Mouse (Mus musculus): ENCODE measurements at regions not wholly inside any gene's neighbourhood (a gene's known extent, or its start where the extent isn't known, plus 50 kb on each side); places are given as distances from the start of the nearest gene placed in this dataset.

GRCm38 (mm10) chr15:93848830-93849229 lies 253.1 kb upstream of the Prickle1 start:
- Histone ChIP-seq H3K27ac (no peak overlapping the region), H3K9ac (replicated peaks; ENCODE audit: low read length) (no peak overlapping the region), H3K27me3 (ENCODE audit: insufficient read depth, low read length) (no peaks in the 10 kb centered on the region), H3K4me1 (ENCODE audit: insufficient read depth, low read length) (no peaks in the 10 kb centered on the region), H3K9me3 (ENCODE audit: low read length) (no peaks in the 10 kb centered on the region), H3K4me3 (ENCODE audit: low read length) (no peak overlapping the region), H3K36me3 (ENCODE audit: insufficient read depth, low read length) (no peaks in the 10 kb centered on the region), H3K4me2 (ENCODE audit: low read depth, low read length) (no peak overlapping the region)
- no peak for TF ChIP-seq CTCF (IDR thresholded peaks at IDR 0.05; ENCODE audit: low read depth)
- WGBS = 98% methylated on average over 4 of the region's 4 CpGs
- DNase-seq (ENCODE audit: low spot score) (no peak), ATAC-seq (no peak)

- 89% methylated on average over 4 of the region's 4 CpGs for WGBS
- no peak for DNase-seq (ENCODE audit: low spot score)
These were observed 251.1 kb upstream of the Prickle1 start for GRCm38 (mm10) chr15:93846797-93847196.

GRCm38 (mm10) chr15:93845801-93846200 lies 250.1 kb upstream of the Prickle1 start:
- Histone ChIP-seq H3K4me3 (ENCODE audit: low read length) (no peak overlapping the region), H3K27ac (no peak overlapping the region), H3K27me3 (ENCODE audit: insufficient read depth, low read length) (no peaks in the 10 kb centered on the region), H3K36me3 (ENCODE audit: insufficient read depth, low read length) (no peaks in the 10 kb centered on the region), H3K4me2 (ENCODE audit: low read depth, low read length) (no peak overlapping the region), H3K9me3 (ENCODE audit: low read length) (no peaks in the 10 kb centered on the region), H3K4me1 (ENCODE audit: insufficient read depth, low read length) (no peaks in the 10 kb centered on the region), H3K9ac (replicated peaks; ENCODE audit: low read length) (no peak overlapping the region)
- no peak for ATAC-seq
- no peak for DNase-seq (ENCODE audit: low spot score)
- 88% methylated on average over 6 of the region's 6 CpGs for WGBS
- no peak for TF ChIP-seq CTCF (IDR thresholded peaks at IDR 0.05; ENCODE audit: low read depth)

More at GRCm38 (mm10) chr15:93846797-93847196, 251.1 kb upstream of the Prickle1 start:
- Histone ChIP-seq H3K4me2 (ENCODE audit: low read depth, low read length) (no peak overlapping the region), H3K4me3 (ENCODE audit: low read length) (no peak overlapping the region), H3K36me3 (ENCODE audit: insufficient read depth, low read length) (no peaks in the 10 kb centered on the region), H3K9ac (replicated peaks; ENCODE audit: low read length) (no peak overlapping the region), H3K9me3 (ENCODE audit: low read length) (no peaks in the 10 kb centered on the region), H3K27ac (no peak overlapping the region), H3K27me3 (ENCODE audit: insufficient read depth, low read length) (no peaks in the 10 kb centered on the region), H3K4me1 (ENCODE audit: insufficient read depth, low read length) (no peaks in the 10 kb centered on the region)
- no peak for TF ChIP-seq CTCF (IDR thresholded peaks at IDR 0.05; ENCODE audit: low read depth)
- no peak for ATAC-seq

GRCm38 (mm10) chr15:93832956-93833355 lies 237.3 kb upstream of the Prickle1 start:
- no peak for DNase-seq (ENCODE audit: low spot score)
- 71% methylated on average over 1 of the region's 1 CpGs for WGBS

GRCm38 (mm10) chr15:93832431-93832936 lies 236.8 kb upstream of the Prickle1 start:
- Histone ChIP-seq H3K9me3 (ENCODE audit: low read length) (no peaks in the 10 kb centered on the region), H3K4me1 (ENCODE audit: insufficient read depth, low read length) (0 out of 2 replicates have a peak, but pooled peaks cover 3% of the 10 kb centered on the region), H3K9ac (replicated peaks; ENCODE audit: low read length) (no peak overlapping the region), H3K27me3 (ENCODE audit: insufficient read depth, low read length) (no peaks in the 10 kb centered on the region), H3K4me2 (ENCODE audit: low read depth, low read length) (peak overlapping the region; percentile 2; the same call in 1 of the 2 replicates), H3K27ac (no peak overlapping the region; the same call in 1 of the 2 replicates), H3K36me3 (ENCODE audit: insufficient read depth, low read length) (no peaks in the 10 kb centered on the region), H3K4me3 (ENCODE audit: low read length) (no peak overlapping the region)
- DNase-seq (ENCODE audit: low spot score) (peak; percentile 35), ATAC-seq (peak; percentile 70)
- 74% methylated on average over 14 of the region's 14 CpGs for WGBS
- TF ChIP-seq CTCF (IDR thresholded peaks at IDR 0.05; ENCODE audit: low read depth) = no peak

More at GRCm38 (mm10) chr15:93832956-93833355, 237.3 kb upstream of the Prickle1 start:
- TF ChIP-seq CTCF (IDR thresholded peaks at IDR 0.05; ENCODE audit: low read depth) = no peak
- Histone ChIP-seq H3K27me3 (ENCODE audit: insufficient read depth, low read length) (no peaks in the 10 kb centered on the region), H3K36me3 (ENCODE audit: insufficient read depth, low read length) (no peaks in the 10 kb centered on the region), H3K4me3 (ENCODE audit: low read length) (no peak overlapping the region), H3K9ac (replicated peaks; ENCODE audit: low read length) (no peak overlapping the region), H3K27ac (no peak overlapping the region; the same call in 1 of the 2 replicates), H3K9me3 (ENCODE audit: low read length) (no peaks in the 10 kb centered on the region), H3K4me1 (ENCODE audit: insufficient read depth, low read length) (0 out of 2 replicates have a peak, but pooled peaks cover 3% of the 10 kb centered on the region), H3K4me2 (ENCODE audit: low read depth, low read length) (no peak overlapping the region)
- no peak for ATAC-seq

- WGBS = 72% methylated on average over 3 of the region's 3 CpGs
- H3K4me2 ChIP-seq (ENCODE audit: low read depth, low read length) = no peak overlapping the region
- no peaks in the 10 kb centered on the region for H3K27me3 ChIP-seq (ENCODE audit: insufficient read depth, low read length)
- TF ChIP-seq CTCF (IDR thresholded peaks at IDR 0.05; ENCODE audit: low read depth) = no peak
- no peaks in the 10 kb centered on the region for H3K9me3 ChIP-seq (ENCODE audit: low read length)
- ATAC-seq (no peak), DNase-seq (ENCODE audit: low spot score) (no peak)
- no peak overlapping the region for H3K4me3 ChIP-seq (ENCODE audit: low read length)
- H3K9ac ChIP-seq (replicated peaks; ENCODE audit: low read length) = no peak overlapping the region
- no peaks in the 10 kb centered on the region for H3K36me3 ChIP-seq (ENCODE audit: insufficient read depth, low read length)
- 0 out of 2 replicates have a peak, but pooled peaks cover 3% of the 10 kb centered on the region for H3K4me1 ChIP-seq (ENCODE audit: insufficient read depth, low read length)
- H3K27ac ChIP-seq = no peak overlapping the region
These were observed 235.5 kb upstream of the Prickle1 start for GRCm38 (mm10) chr15:93831148-93831547.
